Mouse (Mus musculus) ES-E14 (cell line): ENCODE data around the gene Notch1. TPM values are rescaled to one million over a fixed set of nuclear protein-coding genes. Genes with fewer than 3 reads are reported as not detected.

Experiments used
- DNase-seq: peaks from one replicate; pipeline ENCODE4 v3.0.0-alpha.2; 2013; ENCODE audit warnings: low read depth, low spot score
- H3K27ac ChIP-seq: 2 replicates; pipeline ENCODE4 v1.5.1; 2012; ENCODE audit warnings: low read depth, mild to moderate bottlenecking, low read length, moderate library complexity, mixed read lengths; ENCODE audit not compliant: poor library complexity, insufficient read depth, severe bottlenecking
- H3K36me3 ChIP-seq: 2 replicates; pipeline ENCODE4 v1.6.1; 2012; ENCODE audit warnings: mild to moderate bottlenecking, low read length, moderate library complexity, mixed read lengths; ENCODE audit not compliant: control insufficient read depth, poor library complexity, insufficient read depth, severe bottlenecking
- H3K4me1 ChIP-seq, 2 experiments: fragments of 150-350 bp in 1 of 2; sonication (generic) in 1 of 2; 2 replicates each; pipeline ENCODE4 v1.6.1; 2012; ENCODE audit warnings: low read length in 2 of 2, mild to moderate bottlenecking in 1 of 2, mixed read lengths in 1 of 2; ENCODE audit not compliant: control insufficient read depth in 2 of 2, insufficient read depth in 2 of 2, poor library complexity in 1 of 2
- H3K4me3 ChIP-seq, 2 experiments: fragments of 150-350 bp in 1 of 2; sonication (generic) in 1 of 2; 2 replicates each; pipeline ENCODE4 v1.5.1; 2012; ENCODE audit warnings: low read length in 2 of 2, low read depth in 1 of 2, mild to moderate bottlenecking in 1 of 2, mixed read lengths in 1 of 2; ENCODE audit not compliant: insufficient read depth in 1 of 2, poor library complexity in 1 of 2, severe bottlenecking in 1 of 2
- H3K9ac ChIP-seq: 2 replicates; pipeline ENCODE4 v1.6.1; 2012; ENCODE audit warnings: low read depth, mild to moderate bottlenecking, low read length, mixed read lengths; ENCODE audit not compliant: poor library complexity, insufficient read depth, severe bottlenecking
- H3K9me3 ChIP-seq: fragments of 150-350 bp; sonication (generic); 2 replicates; pipeline ENCODE4 v1.6.1; 2012; ENCODE audit warnings: low read depth, mild to moderate bottlenecking, low read length; ENCODE audit not compliant: control insufficient read depth, insufficient read depth
- CHD2 ChIP-seq: IDR thresholded peaks from 2 replicates; pipeline ENCODE4 v1.6.1; 2014; ENCODE audit warnings: mild to moderate bottlenecking, low read depth, low read length, inconsistent platforms
- HCFC1 ChIP-seq: IDR thresholded peaks from 2 replicates; pipeline ENCODE4 v1.6.1; 2012; ENCODE audit warnings: low read length, inconsistent platforms, borderline replicate concordance; ENCODE audit not compliant: insufficient read depth
- MAFK ChIP-seq: IDR thresholded peaks from 2 replicates; pipeline ENCODE4 v1.6.1; 2014; ENCODE audit warnings: mild to moderate bottlenecking, low read depth, low read length, inconsistent platforms; ENCODE audit not compliant: insufficient read depth
- ZC3H11A ChIP-seq: IDR thresholded peaks from 2 replicates; pipeline ENCODE4 v1.6.1; 2012; ENCODE audit warnings: low read depth, mild to moderate bottlenecking, inconsistent platforms, low read length, borderline replicate concordance
- ZNF384 ChIP-seq: IDR thresholded peaks from 2 replicates; pipeline ENCODE4 v1.6.1; 2012; ENCODE audit warnings: low read depth, low read length, inconsistent platforms
- in situ Hi-C, 2 experiments: fragments of 600-800 bp; cut with MboI; formaldehyde crosslinking; loops; one replicate each; pipeline ENCODE4 v1.15.1; 2025; ENCODE audit warnings: low sequenced_read_pairs in 2 of 2, inconsistent platforms in 1 of 2; ENCODE audit not compliant: unreplicated experiment in 2 of 2
- total RNA-seq: library from RNA; depleted of rRNA; stranded (reverse); fragments of 300-350 nt; gene quantifications from 2 replicates; pipeline ENCODE4 v1.2.3, GENCODE M21; 2012

Notch1 gene
- total RNA-seq, 1 experiment: 34.9 TPM

- H3K4me1 ChIP-seq: peaks cover 6 to 11% of the 10 kb centered on the region in 2 experiments; a peak in 3 of 4 replicates
- H3K36me3 ChIP-seq: peaks cover 1% of the 10 kb centered on the region
- no peak for TF ChIP-seq ZNF384
- no peak for TF ChIP-seq MAFK
- TF ChIP-seq HCFC1: no peak
- no peak for TF ChIP-seq ZC3H11A
- no peak for TF ChIP-seq CHD2
- peak overlapping the region; percentile 2 to 71; a peak in 2 of 4 replicates for H3K4me3 ChIP-seq
- H3K9ac ChIP-seq: no peak overlapping the region
- in situ Hi-C loops: loop anchor here in 1 of 2 experiments (25.0 kb wide), 1 partner anchor 466 kb away; the partner anchor contains the start of genes Med22, Rpl7a, Surf1 and Surf2
- H3K9me3 ChIP-seq: no peaks in the 10 kb centered on the region
- DNase-seq: no peak
- H3K27ac ChIP-seq: no peak overlapping the region; the same call in 1 of the 2 replicates
Measured at GRCm38 (mm10) chr2:26446671-26447070, 69.8 kb downstream of the Notch1 start.

GRCm38 (mm10) chr2:26445666-26446445 lies 70.6 kb downstream of the Notch1 start:
- Histone ChIP-seq H3K27ac (peak overlapping the region; percentile 88), H3K36me3 (peaks cover 10% of the 10 kb centered on the region), H3K9ac (peak overlapping the region; percentile 83), H3K9me3 (no peaks in the 10 kb centered on the region), H3K4me3 (peak overlapping the region; percentile 71 to 78), H3K4me1 (peaks cover 6 to 16% of the 10 kb centered on the region in 2 experiments; a peak in 3 of 4 replicates)
- in situ Hi-C loops: loop anchor here in 1 of 2 experiments (25.0 kb wide), 1 partner anchor 466 kb away; the partner anchor contains the start of genes Med22, Rpl7a, Surf1 and Surf2
- TF ChIP-seq MAFK (0 out of 2 replicates have a peak, but pooled peaks have one; percentile 12), ZNF384 (no peak), HCFC1 (peak; percentile 69), ZC3H11A (no peak)
- no peak for DNase-seq

- in situ Hi-C loops: loop anchor here in 1 of 2 experiments (25.0 kb wide), 1 partner anchor 467 kb away; the partner anchor contains the start of genes Med22, Rpl7a, Surf1 and Surf2
- no peak for TF ChIP-seq MAFK
- TF ChIP-seq CHD2: no peak
- no peak for TF ChIP-seq ZNF384
- no peak for TF ChIP-seq ZC3H11A
- TF ChIP-seq HCFC1: peak; percentile 62; the same call in 1 of the 2 replicates
- H3K27ac ChIP-seq: peak within 1 kb of the TSS; percentile 88
- DNase-seq: peak; percentile 100
- H3K9me3 ChIP-seq: no peaks in the 10 kb centered on the region
- peaks cover 6 to 16% of the 10 kb centered on the region in 2 experiments; a peak in 3 of 4 replicates for H3K4me1 ChIP-seq
- H3K36me3 ChIP-seq: peaks cover 17% of the 10 kb centered on the region
- peak within 1 kb of the TSS; percentile 88 to 96 for H3K4me3 ChIP-seq
- peak within 1 kb of the TSS; percentile 95 for H3K9ac ChIP-seq
Measured at GRCm38 (mm10) chr2:26444946-26445665, 71.4 kb downstream of the Notch1 start, which contains the start of gene Sec16a. Gene Sec16a (minus strand): TSS chr2:26445216.

- Histone ChIP-seq H3K9ac (peak overlapping the region; percentile 95), H3K27ac (no peak overlapping the region)
- in situ Hi-C loops: loop anchor here in 1 of 2 experiments (25.0 kb wide), 1 partner anchor 468 kb away; the partner anchor contains the start of genes Med22, Rpl7a, Surf1 and Surf2
Measured at GRCm38 (mm10) chr2:26444368-26444767, 72.1 kb downstream of the Notch1 start.

More at GRCm38 (mm10) chr2:26444368-26444767, 72.1 kb downstream of the Notch1 start:
- no peaks in the 10 kb centered on the region for H3K9me3 ChIP-seq
- DNase-seq: no peak
- H3K4me3 ChIP-seq: peak overlapping the region; percentile 88 to 96
- TF ChIP-seq HCFC1: no peak
- no peak for TF ChIP-seq MAFK
- no peak for TF ChIP-seq CHD2
- TF ChIP-seq ZC3H11A: no peak
- no peak for TF ChIP-seq ZNF384
- H3K4me1 ChIP-seq: peaks cover 6 to 16% of the 10 kb centered on the region in 2 experiments; a peak in 3 of 4 replicates
- H3K36me3 ChIP-seq: peaks cover 25% of the 10 kb centered on the region
